Mouse (Mus musculus): ENCODE measurements around the gene Rbak.
A peak's percentile ranks its signal among the peaks of the same experiment; 100 is the strongest.
"Not testable (repeated sequence)": the region's sequence is repeated elsewhere in the genome, so short reads cannot be mapped to it uniquely, and the experiment has no call there.

Gene Rbak

GRCm38 (mm10) chr5:143180255-143181076 is at the start of gene Rbak, which contains the start of gene Spdye4b:
Gene Rbak (minus strand): TSS chr5:143180775.
Gene Spdye4b (plus strand): TSS chr5:143181017.
- peak; percentile 79 for DNase-seq (ENCODE audit: low spot score)

- DNase-seq (ENCODE audit: low spot score), result no peak
Observed at GRCm38 (mm10) chr5:143226790-143227189, 46.2 kb upstream of the Rbak start, which contains the start of gene Spdye4a. Gene Spdye4a (minus strand): TSS chr5:143226890.

- DNase-seq (ENCODE audit: low spot score), result no peak
Observed at GRCm38 (mm10) chr5:143222287-143222686, 41.7 kb upstream of the Rbak start.

GRCm38 (mm10) chr5:143220996-143221395 is 40.4 kb upstream of the Rbak start:
- DNase-seq (ENCODE audit: low spot score), result no peak

GRCm38 (mm10) chr5:143213832-143214231 is 33.3 kb upstream of the Rbak start:
- no peak for DNase-seq (ENCODE audit: low spot score)

- DNase-seq (ENCODE audit: low spot score), result no peak
Observed at GRCm38 (mm10) chr5:143205015-143205414, 24.4 kb upstream of the Rbak start.

- DNase-seq (ENCODE audit: low spot score), result no peak
Observed at GRCm38 (mm10) chr5:143196506-143196905, 15.9 kb upstream of the Rbak start.

- no peak for DNase-seq (ENCODE audit: low spot score)
Observed at GRCm38 (mm10) chr5:143195166-143195565, 14.6 kb upstream of the Rbak start.

GRCm38 (mm10) chr5:143194747-143195146 is 14.2 kb upstream of the Rbak start:
- DNase-seq (ENCODE audit: low spot score), result not testable (repeated sequence)

GRCm38 (mm10) chr5:143192806-143193205 is 12.2 kb upstream of the Rbak start:
- no peak for DNase-seq (ENCODE audit: low spot score)

GRCm38 (mm10) chr5:143188014-143188413 is 7.4 kb upstream of the Rbak start:
- not testable (repeated sequence) for DNase-seq (ENCODE audit: low spot score)

- no peak for DNase-seq (ENCODE audit: low spot score)
Observed at GRCm38 (mm10) chr5:143179179-143179578, 1.4 kb downstream of the Rbak start.

- no peak for DNase-seq (ENCODE audit: low spot score)
Observed at GRCm38 (mm10) chr5:143177541-143178200, 2.9 kb downstream of the Rbak start.

- DNase-seq (ENCODE audit: low spot score), result no peak
Observed at GRCm38 (mm10) chr5:143175970-143176369, 4.6 kb downstream of the Rbak start.

GRCm38 (mm10) chr5:143165508-143166070 is 15.0 kb downstream of the Rbak start:
- DNase-seq (ENCODE audit: low spot score), result no peak

- DNase-seq (ENCODE audit: low spot score), result no peak
Observed at GRCm38 (mm10) chr5:143155534-143155933, 25.0 kb downstream of the Rbak start.

- no peak for DNase-seq (ENCODE audit: low spot score)
Observed at GRCm38 (mm10) chr5:143153756-143154155, 26.8 kb downstream of the Rbak start.

- no peak for DNase-seq (ENCODE audit: low spot score)
Observed at GRCm38 (mm10) chr5:143150044-143150443, 30.5 kb downstream of the Rbak start.

- no peak for DNase-seq (ENCODE audit: low spot score)
Observed at GRCm38 (mm10) chr5:143149536-143149935, 31.0 kb downstream of the Rbak start.

GRCm38 (mm10) chr5:143148661-143149060 is 31.9 kb downstream of the Rbak start:
- DNase-seq (ENCODE audit: low spot score), result no peak

- no peak for DNase-seq (ENCODE audit: low spot score)
Observed at GRCm38 (mm10) chr5:143147481-143147880, 33.1 kb downstream of the Rbak start, which contains the start of gene Olfr718-ps1. Gene Olfr718-ps1 (minus strand): TSS chr5:143147581.

- no peak for DNase-seq (ENCODE audit: low spot score)
Observed at GRCm38 (mm10) chr5:143137580-143137979, 43.0 kb downstream of the Rbak start.

GRCm38 (mm10) chr5:143135042-143135441 is 45.5 kb downstream of the Rbak start:
- DNase-seq (ENCODE audit: low spot score), result no peak

All from ovary, postnatal 14 days (tissue).